Mouse (Mus musculus): Measurements from ENCODE around the gene Gabrg1.

Gene Gabrg1

GRCm38 (mm10) chr5:70842192-70843095, at the start of gene Gabrg1:
Gene Gabrg1, minus strand, starts transcription at chr5:70842617.
- DNase-seq (ENCODE audit: low spot score), result no peak

GRCm38 (mm10) chr5:70884026-70884425, 41.6 kb upstream of the Gabrg1 start:
- no peak for DNase-seq (ENCODE audit: low spot score)

GRCm38 (mm10) chr5:70870081-70870480, 27.7 kb upstream of the Gabrg1 start:
- DNase-seq (ENCODE audit: low spot score), result no peak

GRCm38 (mm10) chr5:70843096-70843734, 798 bp upstream of the Gabrg1 start:
- DNase-seq (ENCODE audit: low spot score), result no peak

- no peak for DNase-seq (ENCODE audit: low spot score)
Observed at GRCm38 (mm10) chr5:70818681-70819080, 23.7 kb downstream of the Gabrg1 start.

- DNase-seq (ENCODE audit: low spot score), result no peak
Observed at GRCm38 (mm10) chr5:70736156-70736555, 106.3 kb downstream of the Gabrg1 start.

GRCm38 (mm10) chr5:70704361-70704760, 138.1 kb downstream of the Gabrg1 start:
- DNase-seq (ENCODE audit: low spot score), result no peak
